Mouse (Mus musculus) thymus, postnatal 4 days (tissue): ENCODE results near the gene Zfp235.

Experiments used
- DNase-seq: peaks from one replicate; pipeline ENCODE4 v3.0.0; 2021

Zfp235 gene

GRCm38 (mm10) chr7:24133996-24134828 lies at the start of gene Zfp235:
TSS of gene Zfp235 (plus strand) at chr7:24134169.
- peak; percentile 87 for DNase-seq

GRCm38 (mm10) chr7:24086871-24087270 lies 47.1 kb upstream of the Zfp235 start:
- no peak for DNase-seq

- DNase-seq = no peak
These were observed 46.4 kb upstream of the Zfp235 start for GRCm38 (mm10) chr7:24087485-24088125.

GRCm38 (mm10) chr7:24104403-24104802 lies 29.6 kb upstream of the Zfp235 start:
- no peak for DNase-seq

- DNase-seq = no peak
These were observed 28.7 kb upstream of the Zfp235 start for GRCm38 (mm10) chr7:24105144-24105703.

- no peak for DNase-seq
These were observed 23.1 kb upstream of the Zfp235 start for GRCm38 (mm10) chr7:24110839-24111238.

GRCm38 (mm10) chr7:24111772-24112155 lies 22.2 kb upstream of the Zfp235 start:
- DNase-seq = no peak

- DNase-seq = no peak
These were observed 21.7 kb upstream of the Zfp235 start, which contains the start of gene Zfp112 for GRCm38 (mm10) chr7:24112156-24112856. TSS of gene Zfp112 (plus strand) at chr7:24112314.

- DNase-seq = no peak
These were observed 21.0 kb upstream of the Zfp235 start for GRCm38 (mm10) chr7:24113001-24113400.

- no peak for DNase-seq
These were observed 17.3 kb upstream of the Zfp235 start for GRCm38 (mm10) chr7:24116655-24117054.

GRCm38 (mm10) chr7:24133425-24133995 lies 459 bp upstream of the Zfp235 start:
- no peak for DNase-seq

GRCm38 (mm10) chr7:24142566-24142965 lies 8.6 kb downstream of the Zfp235 start:
- DNase-seq = no peak

- DNase-seq = peak; percentile 54
These were observed 19.3 kb downstream of the Zfp235 start for GRCm38 (mm10) chr7:24153272-24153671.

GRCm38 (mm10) chr7:24172191-24172590 lies 38.2 kb downstream of the Zfp235 start:
- no peak for DNase-seq

GRCm38 (mm10) chr7:24174618-24175336 lies 40.8 kb downstream of the Zfp235 start, which contains the start of gene Zfp114:
TSS of gene Zfp114 (plus strand) at chr7:24175060.
- DNase-seq = peak; percentile 56

GRCm38 (mm10) chr7:24175337-24175711 lies 41.4 kb downstream of the Zfp235 start:
- no peak for DNase-seq

GRCm38 (mm10) chr7:24187611-24188010 lies 53.6 kb downstream of the Zfp235 start:
- DNase-seq = no peak

GRCm38 (mm10) chr7:24188901-24189570 lies 55.1 kb downstream of the Zfp235 start:
- no peak for DNase-seq

GRCm38 (mm10) chr7:24189571-24189944 lies 55.6 kb downstream of the Zfp235 start:
- no peak for DNase-seq

- DNase-seq = no peak
These were observed 57.4 kb downstream of the Zfp235 start for GRCm38 (mm10) chr7:24191361-24191760.
